Mouse (Mus musculus): ENCODE results near the gene Amdhd2. TPM values are rescaled to one million over a fixed set of nuclear protein-coding genes. Genes with fewer than 3 reads are reported as not detected.

The Amdhd2 gene
- polyA plus RNA-seq, 1 experiment = 116 TPM

- no peaks in the 10 kb centered on the region for H3K27me3 ChIP-seq (ENCODE audit: control insufficient read depth, insufficient read depth, low read length)
- peaks cover 47% of the 10 kb centered on the region for H3K4me1 ChIP-seq (ENCODE audit: control insufficient read depth, insufficient read depth, low read length)
- H3K4me3 ChIP-seq (ENCODE audit: control insufficient read depth, low read depth, low read length) = peak overlapping the region; percentile 84
- no peaks in the 10 kb centered on the region for H3K36me3 ChIP-seq (ENCODE audit: control insufficient read depth, insufficient read depth, low read length)
- H3K27ac ChIP-seq (ENCODE audit: control insufficient read depth, insufficient read depth, low read depth, low read length) = peak overlapping the region; percentile 15; the same call in 1 of the 2 replicates
- TF ChIP-seq POLR2A (IDR thresholded peaks at IDR 0.05; ENCODE audit: control insufficient read depth, low read depth, low read length) = peak; percentile 1; the same call in 1 of the 2 replicates
- no peak for TF ChIP-seq CTCF (IDR thresholded peaks at IDR 0.05; ENCODE audit: control insufficient read depth, insufficient read depth, insufficient replicate concordance, low read depth, low read length)
Observed at GRCm38 (mm10) chr17:24204846-24205245, 41.3 kb upstream of the Amdhd2 start.

- Histone ChIP-seq H3K36me3 (ENCODE audit: control insufficient read depth, insufficient read depth, low read length) (no peaks in the 10 kb centered on the region), H3K4me3 (ENCODE audit: control insufficient read depth, low read depth, low read length) (no peak overlapping the region), H3K4me1 (ENCODE audit: control insufficient read depth, insufficient read depth, low read length) (peaks cover 40% of the 10 kb centered on the region), H3K27ac (ENCODE audit: control insufficient read depth, insufficient read depth, low read depth, low read length) (no peak overlapping the region), H3K27me3 (ENCODE audit: control insufficient read depth, insufficient read depth, low read length) (no peaks in the 10 kb centered on the region)
- TF ChIP-seq POLR2A (IDR thresholded peaks at IDR 0.05; ENCODE audit: control insufficient read depth, low read depth, low read length) = no peak
- TF ChIP-seq CTCF (IDR thresholded peaks at IDR 0.05; ENCODE audit: control insufficient read depth, insufficient read depth, insufficient replicate concordance, low read depth, low read length) = no peak
Observed at GRCm38 (mm10) chr17:24203611-24204534, 40.3 kb upstream of the Amdhd2 start.

GRCm38 (mm10) chr17:24203068-24203467 lies 39.5 kb upstream of the Amdhd2 start:
- no peak for TF ChIP-seq CTCF (IDR thresholded peaks at IDR 0.05; ENCODE audit: control insufficient read depth, insufficient read depth, insufficient replicate concordance, low read depth, low read length)
- H3K4me3 ChIP-seq (ENCODE audit: control insufficient read depth, low read depth, low read length) = no peak overlapping the region
- no peak overlapping the region for H3K27ac ChIP-seq (ENCODE audit: control insufficient read depth, insufficient read depth, low read depth, low read length)
- no peaks in the 10 kb centered on the region for H3K27me3 ChIP-seq (ENCODE audit: control insufficient read depth, insufficient read depth, low read length)
- H3K36me3 ChIP-seq (ENCODE audit: control insufficient read depth, insufficient read depth, low read length) = no peaks in the 10 kb centered on the region
- H3K4me1 ChIP-seq (ENCODE audit: control insufficient read depth, insufficient read depth, low read length) = peaks cover 32% of the 10 kb centered on the region

GRCm38 (mm10) chr17:24201092-24201491 lies 37.5 kb upstream of the Amdhd2 start:
- H3K4me3 ChIP-seq (ENCODE audit: control insufficient read depth, low read depth, low read length) = no peak overlapping the region
- TF ChIP-seq POLR2A (IDR thresholded peaks at IDR 0.05; ENCODE audit: control insufficient read depth, low read depth, low read length) = no peak
- no peak for TF ChIP-seq CTCF (IDR thresholded peaks at IDR 0.05; ENCODE audit: control insufficient read depth, insufficient read depth, insufficient replicate concordance, low read depth, low read length)
- H3K27me3 ChIP-seq (ENCODE audit: control insufficient read depth, insufficient read depth, low read length) = no peaks in the 10 kb centered on the region
- H3K36me3 ChIP-seq (ENCODE audit: control insufficient read depth, insufficient read depth, low read length) = no peaks in the 10 kb centered on the region
- H3K4me1 ChIP-seq (ENCODE audit: control insufficient read depth, insufficient read depth, low read length) = peaks cover 12% of the 10 kb centered on the region
- no peak overlapping the region for H3K27ac ChIP-seq (ENCODE audit: control insufficient read depth, insufficient read depth, low read depth, low read length)

- no peaks in the 10 kb centered on the region for H3K27me3 ChIP-seq (ENCODE audit: control insufficient read depth, insufficient read depth, low read length)
- no peak overlapping the region for H3K4me3 ChIP-seq (ENCODE audit: control insufficient read depth, low read depth, low read length)
- no peaks in the 10 kb centered on the region for H3K36me3 ChIP-seq (ENCODE audit: control insufficient read depth, insufficient read depth, low read length)
- H3K27ac ChIP-seq (ENCODE audit: control insufficient read depth, insufficient read depth, low read depth, low read length) = no peak overlapping the region
- H3K4me1 ChIP-seq (ENCODE audit: control insufficient read depth, insufficient read depth, low read length) = peaks cover 5% of the 10 kb centered on the region
- TF ChIP-seq POLR2A (IDR thresholded peaks at IDR 0.05; ENCODE audit: control insufficient read depth, low read depth, low read length) (no peak), CTCF (IDR thresholded peaks at IDR 0.05; ENCODE audit: control insufficient read depth, insufficient read depth, insufficient replicate concordance, low read depth, low read length) (no peak)
Observed at GRCm38 (mm10) chr17:24199741-24200140, 36.2 kb upstream of the Amdhd2 start.

- Histone ChIP-seq H3K4me3 (ENCODE audit: control insufficient read depth, low read depth, low read length) (no peak overlapping the region), H3K4me1 (ENCODE audit: control insufficient read depth, insufficient read depth, low read length) (no peaks in the 10 kb centered on the region; the same call in 1 of the 2 replicates), H3K27me3 (ENCODE audit: control insufficient read depth, insufficient read depth, low read length) (no peaks in the 10 kb centered on the region), H3K27ac (ENCODE audit: control insufficient read depth, insufficient read depth, low read depth, low read length) (no peak overlapping the region), H3K36me3 (ENCODE audit: control insufficient read depth, insufficient read depth, low read length) (no peaks in the 10 kb centered on the region)
- TF ChIP-seq CTCF (IDR thresholded peaks at IDR 0.05; ENCODE audit: control insufficient read depth, insufficient read depth, insufficient replicate concordance, low read depth, low read length) (no peak), POLR2A (IDR thresholded peaks at IDR 0.05; ENCODE audit: control insufficient read depth, low read depth, low read length) (no peak)
Observed at GRCm38 (mm10) chr17:24199252-24199651, 35.7 kb upstream of the Amdhd2 start.

GRCm38 (mm10) chr17:24197032-24197824 lies 33.7 kb upstream of the Amdhd2 start:
- Histone ChIP-seq H3K27ac (ENCODE audit: control insufficient read depth, insufficient read depth, low read depth, low read length) (no peak overlapping the region), H3K36me3 (ENCODE audit: control insufficient read depth, insufficient read depth, low read length) (no peaks in the 10 kb centered on the region), H3K27me3 (ENCODE audit: control insufficient read depth, insufficient read depth, low read length) (no peaks in the 10 kb centered on the region), H3K4me1 (ENCODE audit: control insufficient read depth, insufficient read depth, low read length) (no peaks in the 10 kb centered on the region), H3K4me3 (ENCODE audit: control insufficient read depth, low read depth, low read length) (no peak overlapping the region)
- TF ChIP-seq CTCF (IDR thresholded peaks at IDR 0.05; ENCODE audit: control insufficient read depth, insufficient read depth, insufficient replicate concordance, low read depth, low read length) (no peak), POLR2A (IDR thresholded peaks at IDR 0.05; ENCODE audit: control insufficient read depth, low read depth, low read length) (no peak)
